Mouse (Mus musculus): ENCODE data around the gene Smurf1.

Gene Smurf1

DNA sequence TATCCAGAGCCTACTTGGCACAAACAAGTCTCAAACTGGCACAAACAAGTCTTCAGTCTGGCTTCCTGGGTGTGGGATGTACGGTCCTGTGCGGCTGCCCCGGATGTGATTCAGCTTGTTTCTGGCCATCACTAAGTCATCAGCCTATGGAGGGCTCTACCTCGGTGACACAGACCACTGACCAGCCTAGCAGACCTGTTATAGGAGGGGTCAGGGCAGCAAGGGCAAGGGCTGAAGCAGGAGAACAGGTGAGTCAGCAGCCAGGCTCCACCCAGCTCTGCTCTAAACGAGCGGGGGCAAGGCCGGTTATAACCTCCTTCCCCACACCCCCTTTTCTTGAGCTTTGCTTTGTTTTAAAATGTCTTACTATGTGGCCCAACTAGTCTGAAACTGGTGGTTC lies 11.2 kb downstream of the Smurf1 start:
- DNase-seq (ENCODE audit: low spot score in 2 of 2): no peak

DNA sequence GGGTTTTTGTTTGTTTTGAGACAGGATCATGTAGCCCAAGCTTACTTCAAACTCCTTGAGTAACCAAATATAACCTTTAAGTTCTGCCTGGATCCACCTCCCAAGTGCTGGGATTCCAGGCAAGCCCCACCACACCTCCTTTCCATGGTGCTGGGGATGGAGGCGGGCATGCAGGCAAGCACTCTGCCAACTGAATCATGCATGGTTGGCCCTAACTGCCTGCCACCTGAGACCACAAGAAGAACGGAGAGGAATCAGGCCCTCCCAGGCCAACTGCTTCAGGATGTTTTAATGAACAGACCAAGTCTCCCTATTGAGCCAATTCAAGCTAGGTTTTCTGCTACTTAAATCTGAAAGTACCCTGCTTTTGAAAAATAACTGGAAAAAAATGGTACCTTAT lies 13.1 kb downstream of the Smurf1 start:
- DNase-seq (ENCODE audit: low spot score in 2 of 2): no peak

DNA sequence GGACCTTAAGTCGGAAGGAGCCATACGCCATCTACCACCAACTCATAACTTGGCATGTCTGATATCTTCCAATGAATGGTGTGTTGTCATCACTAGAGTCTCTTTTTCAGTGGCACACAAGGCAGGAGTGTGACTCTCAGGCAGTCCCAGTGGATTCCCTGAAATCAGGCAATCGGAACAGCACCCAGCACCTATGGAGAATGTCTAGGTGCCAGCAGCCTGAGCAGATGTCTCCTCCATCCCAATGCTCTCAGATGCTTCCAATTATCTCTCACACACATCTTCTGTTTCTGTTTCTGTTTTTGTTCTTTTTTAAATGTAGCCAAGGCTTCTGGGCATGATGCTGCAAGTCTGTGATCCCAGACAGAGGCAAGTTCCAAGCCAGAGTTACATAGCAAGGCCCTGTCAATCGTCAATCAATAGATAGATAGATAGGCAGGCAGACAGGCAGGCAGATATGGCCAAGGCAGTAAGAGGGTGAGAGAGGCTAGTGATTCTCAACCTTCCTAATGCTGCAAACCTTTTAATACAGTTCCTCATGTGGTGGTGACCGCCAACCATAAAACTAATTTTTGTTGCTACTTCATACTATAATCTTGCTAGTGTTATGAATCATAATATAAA lies 15.1 kb downstream of the Smurf1 start:
- no peak for DNase-seq (ENCODE audit: low spot score in 2 of 2)

DNA sequence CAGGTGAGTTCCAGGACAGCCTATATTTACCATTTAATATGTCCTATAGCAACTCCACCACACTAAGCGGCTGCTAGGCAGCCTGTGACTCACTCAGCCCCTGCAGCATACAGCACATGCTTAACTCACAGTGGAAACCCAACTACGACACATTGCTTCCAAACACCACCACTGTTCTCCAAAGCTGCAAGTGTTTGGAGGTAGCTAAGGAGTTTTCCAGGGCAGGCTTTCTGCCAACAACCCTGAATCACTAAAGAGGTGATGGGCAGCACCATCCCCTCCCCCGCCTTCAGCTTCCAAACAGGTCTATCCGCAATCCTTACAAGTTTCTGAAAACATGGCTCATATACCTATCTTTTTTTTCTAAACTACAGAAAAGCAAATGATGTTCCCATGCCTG lies 15.8 kb downstream of the Smurf1 start:
- no peak for DNase-seq (ENCODE audit: low spot score in 2 of 2)

DNA sequence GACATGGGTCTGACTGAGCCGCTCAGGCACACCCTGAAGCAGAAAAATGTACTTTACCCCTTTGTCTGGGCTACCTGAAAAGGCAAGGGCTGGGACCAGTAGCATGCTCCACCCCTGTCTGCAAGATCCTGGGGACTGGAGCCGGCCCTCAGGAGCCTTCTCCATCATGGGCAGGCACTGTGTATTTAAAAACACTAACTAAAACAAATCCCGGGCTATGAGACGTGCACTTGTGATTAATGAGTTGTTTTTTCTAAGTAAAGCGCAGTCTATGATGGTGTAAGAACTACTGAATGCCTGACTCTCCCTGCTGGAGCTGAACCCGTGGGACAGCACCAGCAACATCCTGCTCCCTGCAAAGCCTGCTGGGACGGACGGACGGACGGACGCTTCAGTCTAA lies 17.2 kb downstream of the Smurf1 start:
- no peak for DNase-seq (ENCODE audit: low spot score in 2 of 2)

DNA sequence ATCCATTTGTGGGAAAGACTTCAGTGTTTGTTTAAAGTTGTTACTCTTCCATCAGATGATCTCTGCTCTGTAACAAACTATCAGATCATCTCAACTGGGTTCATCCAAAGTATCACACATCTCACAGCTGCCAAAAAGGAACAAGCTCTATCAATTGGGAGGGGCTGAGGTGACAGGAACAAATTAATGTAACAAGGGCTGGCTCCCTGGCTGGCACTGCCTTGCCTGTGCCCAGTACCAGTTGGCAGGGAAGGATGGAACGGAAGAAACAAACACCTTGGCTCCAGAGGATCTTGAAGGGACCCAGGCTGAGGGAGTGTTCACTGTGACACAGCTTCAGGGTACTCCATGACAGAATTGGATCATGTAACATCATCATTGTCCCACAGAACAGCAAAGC lies 17.6 kb downstream of the Smurf1 start:
- DNase-seq (ENCODE audit: low spot score in 2 of 2): no peak

DNA sequence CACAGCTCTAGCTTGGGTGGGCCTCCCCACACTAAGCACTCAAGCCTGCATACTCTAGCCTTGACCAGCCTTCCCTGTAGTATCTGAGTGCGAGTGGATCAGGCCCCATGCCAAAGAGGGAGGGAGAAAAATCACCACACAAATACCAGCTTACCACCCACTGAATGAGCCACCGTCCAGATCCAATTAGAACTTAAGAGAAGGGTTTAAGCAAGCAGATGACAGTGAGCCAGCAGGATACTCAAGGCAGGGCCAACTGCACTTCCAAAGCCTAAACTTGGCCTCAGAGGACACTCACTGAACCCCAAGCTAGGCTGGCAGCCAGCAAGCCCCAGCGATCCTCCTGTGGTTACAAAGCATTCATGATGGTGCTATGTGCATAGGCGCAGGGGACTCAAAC lies 19.6 kb downstream of the Smurf1 start:
- DNase-seq (ENCODE audit: low spot score in 2 of 2): peak in 1 of 2 experiments; percentile 17

DNA sequence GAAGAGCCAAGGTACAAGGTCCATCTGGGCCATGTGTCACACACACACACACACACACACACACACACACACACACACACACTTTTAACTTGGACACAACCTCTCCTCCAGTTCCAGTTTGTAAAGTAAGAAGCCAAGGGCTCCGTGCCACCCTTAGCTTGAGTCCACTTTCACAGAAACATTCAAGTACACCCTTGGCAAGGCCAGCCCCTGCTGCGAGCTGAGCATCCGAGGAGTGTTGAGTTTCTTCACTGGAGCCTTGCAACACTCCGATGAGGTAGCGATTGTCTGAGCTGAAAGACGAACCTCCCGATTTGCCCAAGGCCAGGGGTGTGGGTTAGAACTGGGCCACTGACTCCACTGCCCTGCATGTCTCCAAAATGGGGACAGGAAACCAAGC lies 20.7 kb downstream of the Smurf1 start:
- no peak for DNase-seq (ENCODE audit: low spot score in 2 of 2)

DNA sequence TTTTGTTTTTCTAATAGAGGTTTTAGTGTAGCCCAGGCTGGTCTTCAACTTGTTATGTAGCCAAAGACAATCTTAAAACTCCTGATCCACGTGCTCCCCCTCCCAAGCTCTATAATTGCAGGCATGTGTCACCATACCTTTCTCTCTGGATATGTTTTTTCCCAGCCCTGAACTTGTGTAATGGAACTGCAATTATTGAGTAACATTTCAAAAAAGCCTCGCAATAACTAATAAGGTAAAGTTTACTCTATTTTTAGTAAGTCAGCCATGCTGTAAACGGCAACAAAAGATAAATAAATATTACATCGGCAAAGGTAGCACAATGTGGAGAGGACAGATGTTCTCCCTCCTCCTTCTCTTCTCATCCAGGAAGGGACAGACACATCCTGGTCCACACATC lies 21.3 kb downstream of the Smurf1 start:
- DNase-seq (ENCODE audit: low spot score in 2 of 2): no peak

DNA sequence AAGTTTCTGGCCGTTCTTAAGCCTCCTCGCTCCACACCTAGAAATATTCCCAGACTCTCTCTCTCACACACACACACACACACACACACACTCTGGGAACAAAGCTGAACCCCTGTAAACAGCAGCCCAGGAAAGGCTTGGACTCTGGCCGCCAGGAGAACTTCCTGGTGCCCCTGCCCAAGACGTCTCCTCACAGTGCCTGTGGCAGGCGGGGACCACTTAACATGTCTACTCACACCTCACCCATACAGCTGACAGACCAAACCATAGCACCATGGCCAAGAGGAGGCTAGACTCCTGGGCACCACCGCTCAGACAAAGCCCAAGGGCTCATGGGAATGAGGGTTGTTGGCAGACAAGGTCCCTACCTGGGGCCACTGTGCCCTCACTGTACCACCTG lies 22.3 kb downstream of the Smurf1 start:
- DNase-seq (ENCODE audit: low spot score in 2 of 2): no peak

DNA sequence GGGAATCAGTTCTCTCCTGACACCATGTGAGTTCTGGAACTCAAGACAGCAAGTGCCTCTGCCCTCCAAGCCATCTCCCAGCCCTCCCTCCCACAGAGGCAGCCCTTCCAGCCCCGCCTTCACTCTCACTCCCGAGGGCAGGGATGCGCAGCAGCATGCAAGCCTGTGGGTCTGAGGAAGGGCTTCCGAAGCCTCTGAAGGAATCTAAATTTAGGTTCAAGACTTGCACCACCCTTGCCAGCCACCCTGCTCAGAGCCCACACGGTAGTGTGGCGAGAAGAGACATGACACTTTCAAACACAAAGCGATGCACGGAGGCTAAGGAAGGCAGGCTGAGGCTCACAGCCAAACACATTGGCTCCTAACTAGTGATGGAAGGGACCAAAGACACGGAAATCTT lies 23.2 kb downstream of the Smurf1 start:
- DNase-seq (ENCODE audit: low spot score in 2 of 2): no peak

DNA sequence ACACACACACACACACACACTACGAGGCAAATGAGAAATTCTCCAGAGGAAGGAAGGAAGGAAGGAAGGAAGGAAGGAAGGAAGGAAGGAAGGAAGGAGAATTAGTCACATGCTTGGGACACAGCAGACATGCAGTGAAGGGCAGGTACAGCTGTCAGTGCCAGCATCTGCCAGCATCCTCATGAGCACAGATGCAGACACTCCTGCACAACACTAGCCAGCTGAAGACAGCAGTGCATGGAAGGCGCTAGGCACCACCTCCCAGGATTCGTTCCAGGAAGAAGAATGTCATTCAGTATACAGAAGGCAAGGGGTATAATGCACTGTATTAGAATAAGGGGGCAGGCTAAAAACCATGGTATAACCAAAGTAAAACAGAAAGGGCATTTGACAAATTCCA lies 24.7 kb downstream of the Smurf1 start:
- no peak for DNase-seq (ENCODE audit: low spot score in 2 of 2)

DNA sequence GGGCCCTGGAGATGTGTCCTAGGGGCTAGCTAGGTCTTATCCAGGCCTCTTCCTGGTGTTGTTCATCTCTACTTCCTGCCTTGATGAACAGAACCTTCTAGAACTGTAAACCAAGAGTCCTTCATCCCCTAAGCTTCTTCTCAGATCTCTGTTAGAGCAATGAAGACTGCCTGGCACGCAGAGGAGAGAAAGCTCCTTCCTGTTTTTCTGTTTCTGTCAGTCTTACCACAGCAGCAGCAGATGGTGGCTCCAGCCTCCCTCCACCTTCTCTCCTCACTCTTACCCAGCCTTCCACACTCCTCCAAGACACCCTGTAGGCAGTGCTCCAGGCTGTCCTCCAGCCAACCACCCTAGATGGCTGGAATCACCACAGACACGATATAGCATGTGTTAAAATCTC lies 28.3 kb downstream of the Smurf1 start:
- DNase-seq (ENCODE audit: low spot score in 2 of 2): no peak

DNA sequence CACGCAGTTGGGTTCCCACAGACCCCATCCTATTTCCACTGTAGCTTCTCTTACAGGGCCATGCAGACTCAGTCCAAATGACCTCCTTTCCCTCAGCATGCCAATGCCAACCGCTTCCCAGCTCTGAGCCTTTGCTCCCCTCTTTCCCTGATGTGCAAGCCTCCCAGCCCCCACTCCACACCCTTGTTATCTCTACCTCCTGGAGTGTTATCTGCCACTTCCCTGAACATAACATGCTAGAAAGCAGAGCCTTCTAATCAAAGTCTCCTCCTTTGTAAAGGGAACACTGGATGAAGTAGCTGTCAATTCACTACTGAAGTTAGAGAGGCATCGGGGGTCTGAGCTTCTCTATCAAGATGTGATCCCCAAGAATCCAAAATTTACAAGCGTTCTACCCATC lies 32.2 kb downstream of the Smurf1 start:
- DNase-seq (ENCODE audit: low spot score in 2 of 2): no peak

DNA sequence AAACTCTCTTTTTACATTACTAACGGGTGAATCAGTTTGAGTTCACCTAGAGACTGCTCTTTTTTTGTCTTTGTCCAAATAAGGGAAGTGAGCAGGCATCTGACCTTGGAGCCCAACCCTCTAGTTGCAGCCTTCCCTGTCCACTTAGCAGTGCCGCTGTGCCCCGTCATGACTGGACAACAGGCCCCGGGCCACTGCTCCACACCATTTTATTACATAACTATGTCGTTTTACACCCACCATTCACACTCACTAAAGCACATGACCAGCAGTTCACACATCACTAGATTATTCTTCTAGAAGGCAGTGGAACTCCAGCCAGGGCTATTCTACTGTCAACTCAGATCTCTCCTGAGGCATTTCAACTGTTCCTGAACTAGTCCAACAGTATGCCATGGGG lies 33.8 kb downstream of the Smurf1 start:
- no peak for DNase-seq (ENCODE audit: low spot score in 2 of 2)

DNA sequence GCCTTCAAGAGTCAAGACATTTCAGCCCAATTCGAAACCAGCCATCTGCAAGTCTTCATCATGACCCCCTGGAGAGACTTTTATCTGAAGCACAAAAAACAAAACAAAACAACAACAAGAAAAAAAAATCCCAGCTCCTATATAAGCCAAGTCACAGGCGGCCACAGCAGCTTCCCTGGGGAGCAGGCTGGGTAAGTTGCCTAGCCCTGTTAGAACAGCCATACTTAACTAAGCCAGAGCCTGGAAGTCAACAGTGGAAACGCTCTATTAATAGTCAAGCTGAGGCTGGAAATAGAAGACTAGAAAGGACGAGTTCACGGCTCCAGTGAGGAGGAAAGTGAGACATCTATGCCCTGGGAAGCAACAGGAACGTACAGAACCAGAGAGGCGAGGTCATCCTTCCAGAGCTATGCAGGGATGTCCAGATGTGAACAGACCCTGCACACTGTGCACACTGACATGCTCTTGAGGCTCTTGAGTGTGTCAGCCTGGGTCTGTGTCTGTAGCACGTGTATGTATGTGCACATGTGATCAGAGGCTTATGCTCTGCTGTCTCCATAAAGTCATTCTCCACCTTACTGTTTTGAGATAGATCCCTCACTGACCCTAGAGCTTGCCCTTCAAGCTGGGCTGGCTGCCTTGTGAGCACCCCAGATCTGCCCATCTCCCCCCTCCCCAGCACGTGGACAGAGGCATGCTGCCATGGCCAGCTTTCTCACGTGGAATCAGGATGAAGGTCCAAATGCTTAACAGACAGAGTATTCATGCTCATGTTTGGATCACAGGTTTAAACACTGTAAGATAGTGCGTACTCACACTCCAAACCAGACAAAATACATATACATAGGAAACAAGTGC lies 36.6 kb downstream of the Smurf1 start:
- no peak for DNase-seq (ENCODE audit: low spot score in 2 of 2)

DNA sequence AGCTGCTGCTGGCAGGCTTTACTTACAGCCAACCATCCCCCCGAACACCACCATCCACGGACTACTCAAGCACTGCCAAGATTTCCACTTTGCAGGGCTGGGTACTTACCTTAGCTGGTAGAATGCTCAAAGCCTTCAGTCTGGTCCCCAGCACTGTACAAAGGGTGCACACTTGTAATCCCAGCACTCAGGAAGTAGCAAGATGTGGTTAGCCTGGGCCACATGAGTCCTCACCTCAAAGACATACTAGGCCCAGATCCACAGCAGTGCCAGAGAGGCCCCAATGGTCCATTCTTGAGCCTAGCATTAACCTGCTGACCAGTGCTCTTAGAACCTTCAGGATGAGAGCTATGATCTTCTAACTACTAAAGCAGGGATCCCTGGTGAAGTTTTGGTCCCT lies 39.4 kb downstream of the Smurf1 start:
- no peak for DNase-seq (ENCODE audit: low spot score in 2 of 2)

DNA sequence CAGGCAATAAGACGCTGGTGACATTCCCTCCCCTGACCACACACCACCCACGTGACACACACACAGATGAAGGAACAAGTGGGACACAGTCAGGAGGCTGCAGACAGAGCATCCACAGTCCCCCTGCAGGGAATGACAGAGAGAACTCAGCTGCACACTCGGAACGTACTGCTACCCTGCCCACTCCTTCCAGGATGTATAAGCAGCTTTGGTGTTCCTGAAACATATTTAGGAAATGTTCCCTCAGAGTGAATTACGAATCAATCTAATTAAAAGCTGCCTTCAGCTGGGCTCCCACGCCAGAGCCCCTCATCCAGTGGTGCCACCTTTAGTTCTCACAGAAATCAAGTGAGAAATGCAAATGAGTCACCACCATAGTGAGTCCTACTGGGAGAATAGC lies 42.3 kb downstream of the Smurf1 start:
- DNase-seq (ENCODE audit: low spot score in 2 of 2): no peak

DNA sequence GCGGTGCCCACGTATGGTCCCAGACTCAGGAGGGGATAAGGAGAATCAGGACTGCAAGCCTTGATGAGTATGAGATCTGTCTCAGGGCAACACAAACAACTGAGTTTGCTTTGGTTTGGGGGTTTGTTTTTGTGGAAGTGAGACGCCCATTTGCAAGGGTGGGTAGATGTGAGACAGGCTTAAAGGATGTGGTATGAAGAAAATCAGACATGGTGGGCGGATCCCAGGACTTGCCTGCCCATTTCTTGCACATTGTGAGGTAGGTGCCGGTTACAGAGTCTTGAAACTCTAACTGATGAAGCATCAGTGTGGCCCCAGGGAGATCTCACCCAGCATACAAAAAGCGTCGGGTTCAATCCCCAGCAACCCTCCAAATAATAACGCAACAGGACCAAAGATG lies 45.9 kb downstream of the Smurf1 start:
- no peak for DNase-seq (ENCODE audit: low spot score in 2 of 2)

DNA sequence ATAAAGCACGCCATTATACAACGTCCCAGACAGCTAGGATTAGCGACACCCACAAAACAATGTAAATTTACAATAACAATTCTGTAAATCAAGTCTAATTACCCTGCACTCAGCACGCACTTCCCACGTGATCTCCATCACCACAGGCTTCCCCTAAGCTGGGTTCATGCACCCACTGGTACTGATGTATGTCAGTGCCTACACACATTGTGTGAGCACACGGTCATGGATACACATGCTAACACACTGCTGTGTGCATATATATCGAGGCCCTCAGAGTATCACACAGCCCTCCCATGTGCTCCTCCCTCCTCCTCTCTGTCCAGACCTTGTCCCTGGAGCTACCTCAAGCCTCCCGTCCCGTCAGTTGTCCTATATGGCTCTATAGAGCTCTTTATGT lies 46.5 kb downstream of the Smurf1 start:
- DNase-seq (ENCODE audit: low spot score in 2 of 2): no peak

DNA sequence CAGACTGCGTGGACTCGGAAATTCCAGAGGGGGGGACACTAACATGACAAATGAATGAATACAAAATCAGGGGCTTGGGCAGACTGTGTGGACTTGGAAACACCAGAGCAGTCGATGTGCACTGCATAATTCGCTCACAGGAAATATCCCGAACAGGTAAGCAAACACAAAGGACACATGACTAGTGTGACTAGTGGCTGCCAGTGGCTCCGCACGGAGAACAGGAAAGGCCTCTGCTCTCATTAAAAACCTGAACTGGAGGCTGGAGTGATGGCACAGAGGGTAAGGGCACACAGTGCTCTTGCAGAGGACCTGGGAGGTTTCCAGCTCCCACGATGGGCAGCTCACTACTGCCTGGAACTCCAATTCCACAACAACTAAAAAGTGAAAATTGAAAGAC lies 47.4 kb downstream of the Smurf1 start:
- DNase-seq (ENCODE audit: low spot score in 2 of 2): no peak

DNA sequence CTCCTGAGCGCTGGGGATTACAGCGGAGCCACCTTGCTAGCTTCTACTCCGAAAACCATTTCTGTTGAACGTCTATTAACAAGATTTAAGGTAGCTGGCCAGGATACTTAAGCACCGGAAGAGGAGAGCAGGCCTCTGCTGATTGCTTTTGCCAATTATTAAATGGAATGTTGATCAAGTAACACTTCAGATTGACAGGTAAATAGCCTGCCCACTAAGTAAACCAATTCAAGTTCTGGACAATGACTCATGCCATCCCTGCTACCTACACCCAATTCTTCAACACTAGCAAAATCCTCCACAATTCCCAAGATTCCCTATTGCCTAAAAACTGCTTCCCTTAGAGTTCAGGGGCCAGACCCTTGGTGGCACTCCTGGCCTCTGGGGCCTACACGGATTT lies 48.5 kb downstream of the Smurf1 start:
- DNase-seq (ENCODE audit: low spot score in 2 of 2): no peak

DNA sequence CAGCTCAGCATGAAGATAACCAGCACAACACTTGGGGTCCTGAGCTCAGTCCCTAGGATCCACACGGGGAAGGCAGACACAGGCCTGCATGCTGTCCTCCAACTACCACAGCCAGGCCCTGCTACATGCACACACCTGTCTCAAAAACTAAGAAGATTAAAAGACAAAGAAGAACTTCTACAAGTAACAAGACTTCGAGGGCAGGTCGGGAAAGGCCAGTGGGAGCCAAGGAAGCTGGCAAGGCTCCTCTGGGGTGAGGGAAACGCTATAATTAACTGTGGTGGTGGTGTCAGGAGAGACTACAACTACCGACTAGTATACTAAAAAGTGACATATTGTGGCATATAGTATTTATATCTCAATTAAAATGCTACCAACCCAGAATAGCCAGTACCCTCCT lies 49.8 kb downstream of the Smurf1 start:
- DNase-seq (ENCODE audit: low spot score in 2 of 2): no peak

DNA sequence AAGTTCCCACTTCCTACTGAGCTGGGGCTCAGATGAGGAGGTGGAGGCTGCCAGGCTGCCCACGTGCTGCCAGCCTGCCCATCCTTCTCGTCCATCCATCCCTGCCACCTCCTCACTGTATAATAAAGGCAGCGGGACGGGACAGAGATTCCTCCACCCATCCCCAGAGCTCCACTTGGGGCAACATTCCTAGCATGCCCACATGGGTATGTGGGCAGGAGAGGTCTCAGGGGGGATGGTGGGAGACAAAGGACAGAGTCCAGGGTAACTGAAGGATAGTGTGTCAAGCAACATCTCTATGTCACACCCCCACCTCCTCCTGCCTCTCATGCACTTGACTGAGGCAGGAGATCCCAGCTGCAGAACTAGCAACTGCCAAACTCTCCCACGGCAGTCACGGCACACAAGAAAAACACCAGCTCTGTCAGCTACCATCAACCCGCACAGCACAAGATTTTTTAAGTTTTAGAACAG lies 51.2 kb downstream of the Smurf1 start:
- DNase-seq (ENCODE audit: low spot score in 2 of 2): no peak
